Mouse (Mus musculus) lung, postnatal 14 days (tissue): ENCODE data around the gene Vmn2r45.
"Not testable (repeated sequence)": the region's sequence is repeated elsewhere in the genome, so short reads cannot be mapped to it uniquely, and the experiment has no call there.

ENCODE experiments used
- DNase-seq: peaks from one replicate; pipeline ENCODE4 v3.0.0; 2021

Vmn2r45 gene

DNA sequence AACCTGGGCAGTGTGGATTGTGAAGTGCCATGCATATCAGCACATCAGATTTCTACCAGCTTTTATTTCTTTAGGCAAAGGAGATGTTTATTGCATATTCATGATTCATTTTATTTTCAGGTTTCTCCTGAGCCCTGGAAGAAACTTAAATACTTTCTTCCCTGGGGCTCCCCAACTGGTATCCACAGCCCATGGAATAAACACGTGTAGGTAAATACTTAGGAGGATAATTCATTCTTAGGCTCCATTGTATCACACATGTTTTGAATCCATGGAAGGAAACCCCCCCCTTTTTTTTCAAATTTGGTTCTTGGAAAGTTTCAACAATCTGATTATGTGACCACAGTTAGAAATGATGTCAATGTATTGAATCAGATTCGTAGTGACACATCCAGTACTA lies at the start of gene Vmn2r45:
TSS of gene Vmn2r45 (minus strand) at position 101 of the 400 bp plus-strand sequence.
- not testable (repeated sequence) for DNase-seq
